Mouse (Mus musculus) NIH3T3 (cell line): Measurements from ENCODE around the gene Cadps2.
A peak's percentile ranks its signal among the peaks of the same experiment; 100 is the strongest.

Experiments
- DNase-seq: peaks from one replicate; pipeline ENCODE4 v3.0.0-alpha.2; 2012; ENCODE audit warnings: low read depth

Cadps2 gene

DNA sequence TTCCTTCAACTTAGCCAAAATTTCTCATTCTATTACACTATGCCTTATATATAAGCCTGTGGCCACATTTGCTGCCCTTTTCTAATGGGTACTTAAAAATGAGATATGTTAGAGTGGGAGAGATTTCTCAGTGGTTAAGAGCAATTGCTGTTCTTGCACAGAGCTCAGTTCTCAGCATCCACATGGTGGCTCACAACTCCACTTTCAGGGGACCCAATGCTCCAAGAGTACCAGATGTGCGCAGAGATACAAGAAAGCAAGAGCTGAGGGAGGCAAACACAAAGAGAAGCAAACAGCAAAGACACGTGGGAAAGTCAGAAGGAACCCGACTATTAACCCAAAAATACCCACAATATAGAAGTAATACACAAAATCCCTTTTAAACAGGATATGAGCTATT, 77.0 kb downstream of the Cadps2 start:
- DNase-seq: no peak

DNA sequence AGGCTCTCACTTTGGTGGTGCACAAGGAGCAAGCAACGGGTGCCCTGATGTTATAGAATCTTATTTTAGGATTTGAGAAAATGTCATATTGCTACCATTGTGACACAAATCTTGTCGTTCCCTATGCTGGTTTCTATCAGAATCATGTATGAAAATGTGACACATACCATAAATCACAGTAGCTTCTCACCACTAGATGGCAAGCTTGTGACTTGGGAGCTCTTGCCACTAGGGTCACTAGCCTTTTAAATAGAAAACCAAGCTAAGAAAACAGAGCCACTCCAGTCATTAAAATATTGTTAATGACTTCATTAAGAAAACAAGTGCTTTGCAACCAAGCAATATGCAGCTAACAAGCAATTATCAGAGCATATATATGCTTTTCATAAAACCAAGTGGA, 81.0 kb downstream of the Cadps2 start:
- peak; percentile 6 for DNase-seq

DNA sequence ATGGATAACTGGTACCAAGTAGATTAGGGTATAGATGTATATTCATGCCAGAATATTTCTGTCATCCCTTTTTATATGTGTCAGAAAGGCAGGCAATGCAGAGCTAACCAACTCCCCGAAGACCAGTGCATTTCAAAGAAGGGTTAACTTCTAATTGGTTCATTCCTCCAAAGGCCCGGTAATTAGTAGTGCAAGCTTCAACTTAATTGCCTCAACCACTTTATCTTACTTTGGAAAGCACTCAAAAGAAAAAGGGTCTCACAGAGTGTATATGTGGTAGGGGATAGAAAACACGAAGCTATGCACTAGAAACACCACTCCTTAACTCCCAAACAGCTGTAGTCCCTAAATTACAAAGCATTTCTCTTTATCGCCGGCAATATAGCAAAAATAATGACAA, 90.4 kb downstream of the Cadps2 start:
- no peak for DNase-seq

DNA sequence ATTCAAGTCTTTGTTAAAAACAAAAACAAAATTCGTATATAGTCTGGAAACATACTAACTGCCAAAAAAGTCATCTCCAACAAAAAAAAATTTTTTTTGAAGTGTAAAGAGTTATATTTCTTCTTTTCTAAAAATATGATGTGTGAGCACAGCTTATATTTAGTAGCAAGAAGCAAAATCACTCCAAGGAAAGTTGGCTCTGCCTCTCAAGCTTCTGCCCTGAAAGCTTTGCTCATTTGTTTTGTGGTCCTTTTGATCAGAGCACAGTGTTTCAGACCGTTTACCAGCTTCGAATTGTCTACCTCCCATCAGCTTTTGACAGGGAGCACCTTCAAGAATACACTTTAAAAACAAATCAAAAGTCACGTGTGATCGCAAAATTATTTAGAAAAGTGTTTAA, 99.2 kb downstream of the Cadps2 start:
- DNase-seq: no peak

DNA sequence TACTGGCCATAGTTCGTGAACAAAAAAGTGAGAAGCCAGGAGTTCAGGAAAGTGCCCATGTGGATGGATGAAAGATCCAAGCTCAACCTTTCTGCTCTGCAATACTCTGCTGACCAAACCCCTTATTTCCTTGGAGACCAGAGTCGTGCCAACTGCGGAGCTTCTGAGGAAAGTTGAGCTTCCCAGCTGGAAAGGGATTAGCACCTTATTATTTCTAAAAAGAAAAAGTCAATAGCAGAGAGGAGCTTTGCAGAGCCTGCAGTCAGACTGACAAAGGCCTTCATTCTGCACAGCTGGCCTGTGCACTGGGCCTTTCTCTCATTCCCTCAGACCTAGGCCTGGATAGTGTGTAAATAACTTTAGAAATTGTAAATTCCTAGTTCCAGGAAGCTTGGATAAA, 106.5 kb downstream of the Cadps2 start:
- no peak for DNase-seq

DNA sequence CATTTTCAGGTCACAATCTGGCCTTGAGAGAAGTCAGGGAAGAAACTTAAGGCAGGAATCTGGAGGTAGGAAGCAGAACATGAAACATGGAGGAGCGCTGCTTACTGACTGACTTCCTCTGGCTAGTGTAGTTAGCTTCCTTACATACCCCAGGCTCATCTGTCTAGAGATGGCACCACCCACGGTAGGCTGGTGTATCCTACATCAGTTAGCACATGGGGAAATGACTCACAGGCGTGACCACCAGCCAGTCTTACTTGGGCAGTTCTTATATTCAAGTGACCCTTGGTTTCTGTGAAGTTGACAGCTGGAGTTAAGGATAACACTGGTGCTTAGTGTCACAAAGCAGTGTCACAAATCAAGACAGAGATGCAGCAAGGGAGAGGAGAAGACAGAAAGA, 110.6 kb downstream of the Cadps2 start:
- no peak for DNase-seq

DNA sequence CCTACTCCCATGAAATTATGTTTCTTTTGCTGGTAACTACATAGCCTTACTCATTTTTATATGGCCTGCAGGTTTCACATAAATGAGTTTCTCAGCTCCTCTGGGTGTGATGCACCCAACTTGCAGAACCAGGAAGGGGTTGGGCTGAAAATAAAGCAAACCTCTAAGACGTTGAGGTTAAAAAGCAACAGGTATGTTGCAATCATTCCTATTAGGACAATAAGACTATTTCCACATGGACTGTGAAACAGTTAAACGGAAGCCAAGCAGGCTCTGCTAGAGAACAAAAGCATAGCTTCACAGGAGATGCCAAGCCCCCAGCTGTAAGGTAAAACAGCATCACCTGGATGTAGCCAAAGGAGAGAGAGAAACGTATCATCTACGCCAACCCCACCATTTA, 115.5 kb downstream of the Cadps2 start:
- DNase-seq: no peak

DNA sequence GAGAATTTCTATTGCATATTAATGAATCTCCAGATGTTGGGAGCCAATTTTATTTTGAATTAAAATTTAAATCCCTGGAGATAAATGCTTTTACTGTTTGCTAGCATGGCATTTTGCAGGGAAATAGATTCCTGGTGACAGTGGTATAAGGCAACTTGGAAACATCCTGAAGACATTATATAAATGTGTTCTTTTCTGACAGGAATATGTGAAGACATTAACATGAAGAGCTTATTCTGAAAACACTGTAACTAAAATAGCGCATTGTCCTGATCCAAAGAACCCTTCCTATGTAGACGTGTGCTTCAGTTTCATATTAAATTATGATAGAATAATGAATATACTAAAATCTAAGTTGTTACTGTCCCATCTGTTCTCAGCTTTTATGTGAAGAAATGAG, 118.8 kb downstream of the Cadps2 start:
- no peak for DNase-seq

DNA sequence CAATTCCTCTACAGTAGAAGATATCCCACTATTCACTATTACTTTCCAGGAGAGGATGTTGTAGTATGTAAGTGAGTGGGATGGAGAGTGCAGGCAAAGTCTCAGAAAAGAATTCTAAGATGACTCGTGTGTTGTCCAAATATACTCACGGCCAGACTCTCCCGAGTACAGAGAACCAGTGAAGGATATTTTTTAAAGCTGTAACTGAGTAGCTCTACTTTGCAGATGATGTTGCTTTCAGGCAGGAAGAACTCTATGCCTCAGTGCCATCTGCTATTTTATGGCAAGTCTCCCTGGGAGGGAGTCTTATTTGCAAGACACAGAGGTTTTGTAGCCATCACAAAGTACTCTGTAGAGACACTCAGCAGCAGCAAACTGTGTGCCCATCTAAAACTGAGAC, 131.7 kb downstream of the Cadps2 start:
- no peak for DNase-seq

DNA sequence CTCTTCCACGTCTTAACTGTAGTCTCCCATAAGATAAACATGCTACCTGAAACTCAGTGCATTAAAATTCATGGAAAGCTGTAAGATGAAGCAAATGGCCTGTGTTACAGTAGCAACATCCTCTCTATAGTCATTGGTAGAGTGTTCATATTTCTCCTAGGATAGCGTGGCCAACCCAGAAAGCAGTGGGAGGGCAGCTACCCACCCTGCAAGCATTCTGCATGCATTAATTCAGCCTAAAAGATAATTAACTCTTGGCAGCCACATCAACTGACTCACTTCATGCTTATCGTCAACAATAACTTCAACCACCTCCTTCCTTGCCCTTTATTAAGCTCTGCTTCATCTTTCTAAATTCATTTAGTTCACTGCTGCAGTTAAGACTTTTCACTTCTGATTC, 138.3 kb downstream of the Cadps2 start:
- DNase-seq: no peak

DNA sequence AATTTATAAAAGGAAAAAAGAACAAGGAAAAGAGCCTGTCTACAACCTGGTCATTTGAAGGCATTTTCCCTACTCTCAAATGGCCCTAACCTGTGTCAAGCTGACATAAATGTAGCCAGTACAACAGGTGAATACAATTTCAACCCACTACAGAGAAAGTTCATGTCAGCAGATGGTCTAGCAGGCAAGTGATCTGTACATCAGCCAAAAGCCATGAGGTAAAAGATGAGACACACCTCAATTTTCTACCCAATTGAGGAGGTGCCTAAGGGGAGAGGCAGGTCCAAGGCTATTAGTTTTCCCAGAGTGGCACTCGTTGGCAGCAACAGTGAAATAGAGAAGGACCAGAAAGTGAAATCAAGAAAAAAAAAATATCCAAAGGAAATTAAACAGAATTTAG, 161.0 kb downstream of the Cadps2 start:
- DNase-seq: no peak

DNA sequence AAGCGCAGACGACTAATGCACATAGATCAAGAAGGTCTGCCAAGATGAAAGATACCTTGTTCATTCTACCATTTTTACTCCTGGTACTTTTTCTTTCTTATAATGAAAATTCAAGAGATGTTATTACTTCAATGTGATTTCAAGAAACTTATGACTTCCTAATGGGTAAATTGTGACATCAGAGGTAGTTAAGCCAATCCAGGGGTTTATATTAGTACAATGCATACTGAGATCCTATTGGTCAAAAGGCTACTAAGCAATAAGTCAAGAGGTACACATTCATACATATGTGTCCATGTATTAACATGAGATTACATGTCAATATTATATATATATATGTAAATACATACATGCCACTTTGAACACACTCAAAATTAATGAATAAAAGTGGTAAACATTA, 184.2 kb downstream of the Cadps2 start, which contains the start of gene Rnf148:
TSS of gene Rnf148 (minus strand) at position 101 of the 400 bp plus-strand sequence.
- no peak for DNase-seq

DNA sequence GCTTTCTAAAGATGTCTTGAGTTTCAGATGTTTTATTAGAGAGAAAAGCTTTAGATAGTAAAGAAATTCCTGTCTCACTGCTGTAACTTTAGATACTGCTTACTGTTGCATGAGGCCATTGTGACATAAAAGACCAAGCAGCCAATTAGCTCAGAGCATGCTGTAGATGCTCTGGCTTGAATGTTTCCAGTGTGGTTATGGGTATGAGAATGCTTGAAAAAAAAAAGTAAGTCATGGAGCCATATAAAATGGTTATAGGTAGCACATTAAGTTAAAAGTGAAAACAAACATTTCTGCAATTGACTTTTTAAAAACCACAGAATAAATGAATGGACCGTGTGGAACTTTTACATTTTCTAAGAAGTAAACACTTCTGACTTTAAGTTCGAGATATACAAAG, 189.0 kb downstream of the Cadps2 start, which contains the start of gene Rnf133:
TSS of gene Rnf133 (minus strand) at position 101 of the 400 bp plus-strand sequence.
- no peak for DNase-seq

DNA sequence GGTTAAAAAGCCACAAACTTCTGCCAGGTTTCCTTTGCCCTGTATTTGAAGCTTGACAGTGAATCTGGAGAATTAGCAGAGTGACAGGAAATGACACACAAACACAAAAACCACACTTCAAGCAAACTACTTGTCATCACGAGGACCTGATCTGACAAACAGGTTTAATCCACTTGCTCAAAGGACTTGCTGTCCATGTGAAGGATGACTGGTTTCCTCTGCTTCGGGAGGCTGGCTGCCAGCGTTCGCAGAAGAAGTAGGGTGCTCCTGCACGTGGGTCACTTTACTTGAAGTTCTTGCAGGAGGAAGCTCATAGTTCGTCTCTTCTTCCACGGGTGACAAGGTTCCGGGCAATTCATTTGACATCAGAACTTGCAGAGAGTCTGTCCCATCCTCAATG, 190.5 kb downstream of the Cadps2 start:
- DNase-seq: no peak

DNA sequence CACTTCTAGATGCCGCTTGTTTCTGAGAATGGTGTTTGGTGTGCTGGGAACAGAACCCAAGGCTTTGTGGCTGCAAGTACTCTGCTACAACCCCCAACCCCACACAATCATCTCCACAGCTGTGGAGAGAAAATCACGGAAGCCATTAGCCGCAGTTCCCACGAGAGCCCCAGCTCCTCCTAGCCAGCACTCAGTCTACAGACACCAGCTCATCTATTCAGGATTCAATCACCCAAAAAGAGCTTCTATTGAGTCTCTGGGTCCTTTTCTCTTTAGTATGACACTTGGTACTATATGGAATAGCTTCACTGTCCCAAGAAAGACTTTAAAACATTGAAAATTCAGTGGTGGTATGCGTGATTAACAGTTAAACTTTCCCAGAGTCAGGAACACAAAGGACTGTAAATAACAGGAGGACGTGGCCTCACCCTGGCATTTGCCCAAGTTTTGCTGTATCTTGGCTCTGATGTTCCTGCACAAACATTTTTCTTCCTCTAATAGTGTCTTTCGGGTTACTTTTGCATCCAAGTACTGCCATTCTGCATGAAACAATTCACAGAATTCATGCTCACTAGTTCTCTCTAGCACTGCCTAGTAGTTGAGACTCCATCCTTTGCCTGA, 191.5 kb downstream of the Cadps2 start:
- no peak for DNase-seq

DNA sequence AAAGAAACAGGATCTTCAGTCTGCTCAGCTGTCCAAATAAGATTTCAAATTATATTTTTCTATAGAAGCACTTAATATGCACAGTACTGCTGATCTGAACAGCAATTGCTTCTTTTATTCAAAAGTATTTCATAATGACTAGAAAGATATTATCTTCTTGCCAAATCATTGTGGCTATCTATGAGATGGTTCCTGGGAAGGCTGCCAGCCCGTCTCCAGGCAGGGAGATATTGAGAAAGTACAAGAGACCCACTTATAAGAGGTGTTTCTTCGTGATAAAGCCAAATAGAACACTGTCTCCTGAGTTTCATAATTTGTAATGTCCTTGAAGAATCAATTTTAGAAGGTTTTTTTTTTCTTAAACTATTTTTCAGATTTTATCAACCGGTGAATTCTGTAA, 202.1 kb downstream of the Cadps2 start:
- DNase-seq: no peak

DNA sequence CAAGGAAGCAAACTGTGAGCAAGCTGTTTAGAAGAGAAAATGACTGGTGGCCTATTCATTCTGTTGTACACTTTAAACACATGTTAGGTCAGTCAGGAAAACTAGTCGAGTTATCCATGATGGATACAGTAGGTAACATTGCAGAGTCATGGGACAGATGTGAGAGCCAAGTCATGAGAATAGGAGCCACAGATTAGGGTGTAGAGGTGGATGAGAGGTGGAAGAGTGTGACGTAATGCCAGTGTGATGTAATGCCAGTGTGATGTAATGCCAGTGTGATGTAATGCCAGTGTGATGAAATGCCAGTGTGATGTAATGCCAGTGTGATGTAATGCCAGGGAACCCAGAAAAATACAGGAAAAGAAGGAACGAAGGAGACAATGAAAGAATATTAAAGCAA, 204.0 kb downstream of the Cadps2 start:
- no peak for DNase-seq

DNA sequence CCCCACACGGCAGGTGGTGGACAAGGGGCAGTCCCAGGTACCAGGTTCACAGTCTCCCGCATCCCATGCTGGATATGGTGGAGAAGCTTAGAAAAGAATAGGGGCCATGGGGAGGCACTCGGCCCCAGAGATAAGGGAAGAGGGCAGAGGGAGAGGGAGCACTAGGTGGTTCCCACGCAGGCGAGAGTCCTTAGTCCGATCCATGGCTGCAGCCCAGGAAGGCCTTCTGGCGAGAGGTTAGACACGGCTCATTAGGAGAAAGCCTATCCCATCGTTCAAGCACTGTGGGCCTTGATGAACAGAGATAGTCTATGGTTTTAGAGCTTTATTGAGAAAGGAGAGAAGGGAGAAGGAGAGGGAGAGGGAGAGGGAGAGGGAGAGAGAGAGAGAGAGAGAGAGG, 205.2 kb downstream of the Cadps2 start:
- no peak for DNase-seq

DNA sequence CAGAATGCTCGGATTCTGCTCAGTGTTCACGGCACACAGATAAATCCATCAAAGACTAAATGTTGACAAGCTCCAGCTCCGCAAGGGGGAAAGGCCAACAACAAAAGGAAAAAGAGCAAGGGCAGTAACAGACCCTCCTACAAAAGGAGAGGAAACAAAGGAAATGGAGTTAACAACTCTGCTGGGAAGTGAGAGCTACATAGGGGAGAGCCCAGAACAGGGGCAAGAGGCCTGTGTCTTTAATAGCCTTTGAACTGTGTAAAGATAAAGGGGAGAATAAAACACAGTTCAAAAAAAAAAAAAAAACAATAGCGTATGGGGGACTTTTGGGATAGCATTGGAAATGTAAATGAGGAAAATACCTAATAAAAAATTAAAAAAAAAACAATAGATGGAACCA, 208.8 kb downstream of the Cadps2 start:
- DNase-seq: no peak

DNA sequence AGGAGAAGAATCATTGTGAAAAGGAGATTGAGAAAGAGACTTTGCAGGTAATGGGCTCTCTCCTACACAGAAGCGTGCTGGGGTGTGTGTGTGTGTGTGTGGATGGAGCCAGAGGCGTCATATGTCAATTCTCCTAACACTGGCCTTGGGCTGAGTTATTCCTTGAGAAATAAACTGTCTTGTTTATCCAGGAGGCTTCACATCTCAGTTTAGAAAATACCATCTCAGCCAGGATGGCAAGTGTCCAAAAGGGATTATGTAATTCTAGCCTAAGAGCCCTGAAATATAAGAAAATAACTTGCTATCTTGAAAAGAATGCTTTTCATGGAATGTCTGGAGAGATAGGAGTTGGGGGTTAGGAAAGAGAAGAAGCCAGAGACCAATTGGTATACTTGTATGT, 264.1 kb downstream of the Cadps2 start:
- DNase-seq: no peak

DNA sequence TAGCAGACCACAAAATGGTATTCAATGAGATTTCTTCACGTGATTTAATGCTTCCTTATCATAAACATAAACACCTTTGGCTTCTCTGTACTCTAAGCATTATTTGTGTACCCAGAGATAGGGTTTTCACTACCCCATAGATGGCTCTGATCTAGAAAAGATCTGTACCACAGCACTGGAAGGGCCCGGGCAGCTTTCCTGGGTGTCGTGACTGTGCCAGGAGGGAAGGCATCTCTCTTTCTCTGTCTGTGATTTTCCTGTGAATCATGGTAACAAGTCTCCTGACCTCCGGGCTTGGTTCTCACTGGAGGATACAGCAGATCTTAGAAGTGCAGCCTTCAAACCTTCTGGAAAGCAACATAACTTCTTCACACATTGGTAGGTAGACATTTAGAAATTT, 265.5 kb downstream of the Cadps2 start:
- DNase-seq: no peak

DNA sequence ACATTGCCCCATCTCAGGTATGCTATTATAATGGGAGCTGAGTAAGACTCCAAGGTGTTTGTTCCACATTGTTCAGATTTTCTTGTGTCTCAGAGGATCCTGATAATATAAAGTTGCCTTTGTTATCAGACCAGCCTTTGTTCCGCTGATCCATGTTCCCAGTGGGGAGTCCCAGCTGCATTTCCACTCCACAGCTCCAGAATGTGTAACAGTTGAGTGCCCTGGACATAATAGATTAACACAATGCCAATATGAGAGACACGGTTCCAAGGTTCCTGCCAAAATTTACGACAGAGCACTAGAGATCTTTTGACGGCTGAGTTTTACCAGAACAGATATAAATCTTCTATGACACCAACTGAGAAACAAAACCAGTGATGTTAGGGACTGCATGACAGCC, 266.8 kb downstream of the Cadps2 start:
- no peak for DNase-seq

DNA sequence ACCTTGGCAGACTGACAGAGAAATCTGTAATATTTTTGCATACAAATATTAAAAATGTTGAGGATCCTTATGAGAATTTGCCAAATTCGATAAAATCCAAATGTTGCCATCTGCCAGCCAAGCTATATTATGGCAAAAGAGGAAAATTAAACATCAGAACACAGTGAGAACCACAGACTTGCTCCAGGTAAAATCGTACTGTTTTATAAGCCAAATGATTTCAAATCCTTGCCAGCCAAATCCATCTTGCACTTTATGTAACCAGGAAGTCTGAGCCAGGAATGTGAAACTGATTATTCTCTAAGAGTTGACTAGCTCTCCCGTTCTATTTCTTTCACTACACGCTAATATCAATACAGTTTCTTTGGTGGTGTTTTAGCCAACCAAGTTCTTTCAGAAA, 269.5 kb downstream of the Cadps2 start:
- DNase-seq: no peak

DNA sequence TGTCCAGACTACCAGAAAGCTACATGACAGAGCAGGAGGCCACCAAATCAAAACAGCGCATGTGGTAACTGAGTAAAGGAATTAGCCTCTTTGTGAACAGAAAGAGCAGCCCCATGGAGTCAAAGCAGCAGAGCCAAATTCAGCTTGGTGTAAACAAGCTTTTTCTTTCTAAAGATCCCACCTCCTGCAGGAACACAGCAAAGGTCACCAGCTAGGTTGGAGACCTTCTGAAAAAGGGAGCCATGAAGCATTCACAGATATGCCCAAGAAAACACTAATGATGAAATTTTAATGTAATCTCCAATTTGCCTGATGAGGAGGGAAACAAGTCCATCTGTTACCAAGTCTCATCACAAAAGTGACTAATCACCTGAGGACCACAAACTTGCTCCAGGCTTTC, 270.5 kb downstream of the Cadps2 start:
- no peak for DNase-seq

DNA sequence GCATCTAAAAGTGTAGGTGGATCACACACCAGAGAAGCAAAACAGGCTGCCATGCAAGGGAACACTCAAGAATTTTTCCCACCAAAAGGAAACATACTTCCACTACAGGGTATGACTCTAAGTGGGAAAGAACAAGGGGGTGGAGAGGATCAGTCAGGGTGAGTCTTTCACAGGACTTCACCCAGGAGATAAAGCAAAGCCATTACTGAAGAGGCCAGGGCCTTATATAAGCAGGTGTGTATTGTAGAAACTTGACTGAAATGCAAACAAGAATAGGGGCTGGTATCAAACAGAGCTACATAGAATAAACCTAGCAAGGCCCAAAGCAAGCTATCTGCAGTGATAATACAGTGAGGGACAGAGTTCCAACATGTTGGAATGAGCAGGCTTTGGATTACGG, 271.6 kb downstream of the Cadps2 start:
- DNase-seq: no peak
